Mouse (Mus musculus) liver, embryonic 13.5 days (tissue): ENCODE measurements around the gene Ankrd17. TPM values are rescaled to one million over a fixed set of nuclear protein-coding genes. Genes with fewer than 3 reads are reported as not detected.

Experiments used
- ATAC-seq: fragments of 200-750 bp; cut with Nextera tagmentation; 2 replicates; pipeline ENCODE4 v1.8.0; 2017; ENCODE audit warnings: low read depth, mild to moderate bottlenecking, moderate number of reproducible peaks, moderate library complexity
- DNase-seq: peaks from one replicate; pipeline ENCODE4 v3.0.0; 2022
- H3K27ac ChIP-seq: fragments of 300-500 bp; sonication (generic); 2 replicates; pipeline ENCODE4 v1.5.1; 2015; ENCODE audit warnings: moderate library complexity, mild to moderate bottlenecking, inconsistent platforms
- H3K27me3 ChIP-seq: fragments of 300-500 bp; sonication (generic); 2 replicates; pipeline ENCODE4 v1.6.1; 2015; ENCODE audit warnings: mild to moderate bottlenecking, inconsistent platforms
- H3K36me3 ChIP-seq: fragments of 300-500 bp; sonication (generic); 2 replicates; pipeline ENCODE4 v1.6.1; 2015; ENCODE audit warnings: mild to moderate bottlenecking, inconsistent platforms
- H3K4me1 ChIP-seq: fragments of 300-500 bp; sonication (generic); replicated peaks from 2 replicates; pipeline ENCODE4 v1.6.1; 2015; ENCODE audit warnings: inconsistent platforms
- H3K4me2 ChIP-seq: fragments of 300-500 bp; sonication (generic); 2 replicates; pipeline ENCODE4 v1.6.1; 2015; ENCODE audit warnings: inconsistent platforms, mild to moderate bottlenecking, moderate library complexity
- H3K4me3 ChIP-seq: fragments of 300-500 bp; sonication (generic); replicated peaks from 2 replicates; pipeline ENCODE4 v1.5.1; 2015; ENCODE audit warnings: mild to moderate bottlenecking, inconsistent platforms
- H3K9ac ChIP-seq: fragments of 300-500 bp; sonication (generic); 2 replicates; pipeline ENCODE4 v1.6.1; 2015; ENCODE audit warnings: mild to moderate bottlenecking, inconsistent platforms
- H3K9me3 ChIP-seq: fragments of 300-500 bp; sonication (generic); replicated peaks from 2 replicates; pipeline ENCODE4 v1.6.1; 2016; ENCODE audit warnings: inconsistent platforms
- WGBS: fragments of 180-500 bp; shearing (Covaris S2); methylation state at CpG from one replicate; pipeline ENCODE4 v1.1.7; 2015; ENCODE audit not compliant: insufficient replicate concordance; 5-methylcytosine and 5-hydroxymethylcytosine counted together
- polyA plus RNA-seq: library from polyadenylated mRNA; unstranded; fragments of >200 nt; fragmentation: Nextera tagmentation; extraction: Ambion mirVana; gene quantifications from 2 replicates; pipeline ENCODE4 v1.2.1, GENCODE M21; 2015

Ankrd17 gene
- polyA plus RNA-seq, 1 experiment from 2014 or later: 10.0 TPM

DNA sequence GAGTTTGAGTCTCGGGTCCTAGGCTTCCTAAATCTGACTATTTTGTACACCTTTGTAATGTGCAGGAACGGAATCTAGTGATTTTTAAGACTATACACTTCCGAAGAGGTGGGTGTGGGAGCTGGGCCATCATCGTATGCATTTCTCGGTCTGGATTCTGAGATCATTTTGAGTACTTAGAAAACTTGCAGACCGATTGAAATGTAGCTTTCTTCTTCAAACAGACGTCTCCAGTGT is 608 bp upstream of the Ankrd17 start, which contains the start of gene Gm9958:
Gm9958 (plus strand) TSS at position 138 of the 237 bp plus-strand sequence.
- ATAC-seq: no peak
- peaks cover 32% of the 10 kb centered on the region for H3K4me1 ChIP-seq

GRCm38 (mm10) chr5:90365141-90365951 is 1.0 kb downstream of the Ankrd17 start:
- H3K36me3 ChIP-seq: 0 out of 2 replicates have a peak, but pooled peaks cover 4% of the 10 kb centered on the region
- no peaks in the 10 kb centered on the region for H3K9me3 ChIP-seq
- peak overlapping the region; percentile 97 for H3K27ac ChIP-seq
- peak overlapping the region; percentile 95 for H3K4me3 ChIP-seq
- H3K27me3 ChIP-seq: no peaks in the 10 kb centered on the region
- H3K4me1 ChIP-seq: peaks cover 37% of the 10 kb centered on the region
- WGBS: 1% methylated on average over 55 of the region's 61 CpGs
- H3K4me2 ChIP-seq: peak overlapping the region; percentile 88
- DNase-seq: peak; percentile 56
- peak; percentile 57 for ATAC-seq
- H3K9ac ChIP-seq: peak overlapping the region; percentile 95

More for the DNA sequence above, 608 bp upstream of the Ankrd17 start, which contains the start of gene Gm9958:
- H3K4me2 ChIP-seq: peak within 1 kb of the TSS; percentile 88
- H3K27ac ChIP-seq: peak within 1 kb of the TSS; percentile 97
- H3K9ac ChIP-seq: peak within 1 kb of the TSS; percentile 95
- no peaks in the 10 kb centered on the region for H3K27me3 ChIP-seq
- DNase-seq: no peak
- H3K4me3 ChIP-seq: peak within 1 kb of the TSS; percentile 95
- 0 out of 2 replicates have a peak, but pooled peaks cover 4% of the 10 kb centered on the region for H3K36me3 ChIP-seq
- H3K9me3 ChIP-seq: no peaks in the 10 kb centered on the region
- WGBS: 1% methylated on average over 7 of the region's 7 CpGs

- Histone ChIP-seq H3K4me2 (peak overlapping the region; percentile 88), H3K36me3 (peaks cover 11% of the 10 kb centered on the region), H3K27ac (peak overlapping the region; percentile 97), H3K4me1 (peaks cover 37% of the 10 kb centered on the region), H3K4me3 (peak overlapping the region; percentile 95), H3K9me3 (no peaks in the 10 kb centered on the region), H3K9ac (peak overlapping the region; percentile 95), H3K27me3 (no peaks in the 10 kb centered on the region)
- no peak for ATAC-seq
- DNase-seq: peak; percentile 58
- 1% methylated on average over 6 of the region's 6 CpGs for WGBS
These were observed 1.9 kb downstream of the Ankrd17 start for GRCm38 (mm10) chr5:90364526-90364925.

GRCm38 (mm10) chr5:90355824-90356223 is 10.6 kb downstream of the Ankrd17 start:
- 26% methylated on average over 3 of the region's 3 CpGs for WGBS

DNA sequence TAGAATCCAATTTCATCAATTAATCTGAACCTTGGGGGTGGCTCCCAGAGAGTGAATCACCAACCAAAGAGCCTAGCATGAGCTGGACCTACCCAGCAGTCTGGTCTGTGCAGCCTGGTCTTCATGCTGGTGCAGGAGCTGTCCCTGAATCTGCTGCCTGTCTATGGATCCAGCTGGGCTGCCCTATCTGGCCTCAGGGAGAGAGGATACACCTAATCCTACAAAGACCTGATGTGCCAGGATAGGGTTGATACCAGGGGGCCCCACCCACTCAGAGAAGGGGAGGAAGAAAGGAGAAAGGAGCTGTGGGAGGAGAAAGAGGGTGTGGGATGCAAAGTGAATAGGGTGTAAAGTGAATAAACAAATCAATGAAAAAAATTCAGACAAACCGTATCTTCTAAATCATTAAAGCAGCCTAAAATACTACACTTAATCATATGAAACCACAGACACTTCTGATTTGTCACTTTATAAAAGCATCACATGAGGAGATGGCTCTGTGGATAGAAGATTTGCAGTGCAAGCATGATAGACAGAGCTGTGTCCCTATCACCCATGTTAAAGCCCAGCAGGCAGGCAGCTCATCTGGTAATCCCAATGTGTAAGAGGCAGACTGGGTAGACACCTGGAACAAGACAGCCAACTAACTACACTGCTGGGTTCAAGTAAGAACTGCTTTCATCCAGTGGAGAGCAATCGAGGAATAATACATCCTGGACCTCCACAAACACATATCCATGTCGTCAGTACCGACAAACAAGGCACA is 12.6 kb downstream of the Ankrd17 start:
- peaks cover 58% of the 10 kb centered on the region for H3K4me1 ChIP-seq
- H3K9me3 ChIP-seq: no peaks in the 10 kb centered on the region
- DNase-seq (no peak), ATAC-seq (peak; percentile 81)
- no peaks in the 10 kb centered on the region for H3K27me3 ChIP-seq
- no peak overlapping the region for H3K4me3 ChIP-seq
- WGBS: 72% methylated on average over 4 of the region's 4 CpGs
- peaks cover 25% of the 10 kb centered on the region for H3K36me3 ChIP-seq
- H3K4me2 ChIP-seq: no peak overlapping the region
- H3K9ac ChIP-seq: no peak overlapping the region
- no peak overlapping the region for H3K27ac ChIP-seq

More at GRCm38 (mm10) chr5:90355824-90356223, 10.6 kb downstream of the Ankrd17 start:
- Histone ChIP-seq H3K27me3 (no peaks in the 10 kb centered on the region), H3K36me3 (peaks cover 33% of the 10 kb centered on the region), H3K4me2 (no peak overlapping the region), H3K4me3 (no peak overlapping the region), H3K9ac (no peak overlapping the region), H3K4me1 (peaks cover 56% of the 10 kb centered on the region), H3K27ac (no peak overlapping the region), H3K9me3 (no peaks in the 10 kb centered on the region)
- DNase-seq (no peak), ATAC-seq (peak; percentile 66)

DNA sequence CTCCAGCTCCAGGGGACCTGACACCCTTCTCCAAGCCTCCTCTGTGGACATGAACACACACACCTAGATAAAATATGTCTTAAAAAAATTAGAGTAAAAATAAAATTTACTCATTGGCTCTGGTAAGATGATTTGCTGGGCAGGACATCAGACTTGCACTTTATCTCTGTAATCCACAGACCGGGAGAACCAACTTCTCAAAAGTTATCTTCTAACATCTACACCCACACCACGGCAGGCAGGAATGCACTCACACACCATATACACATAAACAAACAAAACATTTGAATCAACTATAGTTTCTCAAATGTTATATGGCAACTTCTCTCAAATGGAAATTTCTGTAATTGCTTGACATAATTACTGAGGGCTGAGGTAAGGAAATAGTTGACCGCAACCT is 19.5 kb downstream of the Ankrd17 start:
- no peak overlapping the region for H3K4me3 ChIP-seq
- DNase-seq (no peak), ATAC-seq (peak; percentile 76)
- no peak overlapping the region for H3K4me2 ChIP-seq
- no peak overlapping the region for H3K27ac ChIP-seq
- H3K9ac ChIP-seq: no peak overlapping the region
- H3K9me3 ChIP-seq: no peaks in the 10 kb centered on the region
- 45% methylated on average over 3 of the region's 3 CpGs for WGBS
- H3K4me1 ChIP-seq: peaks cover 23% of the 10 kb centered on the region
- peaks cover 12% of the 10 kb centered on the region for H3K36me3 ChIP-seq
- no peaks in the 10 kb centered on the region for H3K27me3 ChIP-seq

GRCm38 (mm10) chr5:90340847-90341246 is 25.5 kb downstream of the Ankrd17 start:
- Histone ChIP-seq H3K9ac (no peak overlapping the region), H3K27ac (no peak overlapping the region), H3K4me3 (no peak overlapping the region), H3K27me3 (no peaks in the 10 kb centered on the region), H3K9me3 (no peaks in the 10 kb centered on the region), H3K4me1 (peaks cover 29% of the 10 kb centered on the region), H3K36me3 (no peaks in the 10 kb centered on the region), H3K4me2 (no peak overlapping the region)
- DNase-seq (no peak), ATAC-seq (no peak)
- WGBS: 67% methylated on average over 4 of the region's 4 CpGs

DNA sequence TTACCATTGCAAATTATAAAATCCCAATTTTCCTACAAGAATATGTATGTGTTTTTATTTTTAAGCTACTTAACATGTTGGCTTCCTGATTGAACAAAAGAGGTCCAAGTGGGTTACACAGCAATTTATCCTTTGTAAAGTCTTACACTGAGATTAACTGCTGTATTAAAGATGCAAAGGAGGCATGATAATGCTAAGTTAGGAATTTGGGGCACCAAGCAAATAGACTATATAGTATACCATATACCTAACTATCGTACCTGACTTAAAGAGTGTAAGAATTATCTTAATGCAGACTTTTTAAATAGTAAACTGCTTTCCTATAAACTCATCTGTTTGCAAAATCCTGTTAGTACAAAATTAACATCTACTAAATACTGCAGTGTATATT is 26.4 kb downstream of the Ankrd17 start:
- Histone ChIP-seq H3K9ac (no peak overlapping the region), H3K4me2 (no peak overlapping the region; the same call in 1 of the 2 replicates), H3K27ac (no peak overlapping the region), H3K9me3 (no peaks in the 10 kb centered on the region), H3K4me1 (peaks cover 28% of the 10 kb centered on the region), H3K36me3 (no peaks in the 10 kb centered on the region), H3K27me3 (no peaks in the 10 kb centered on the region), H3K4me3 (no peak overlapping the region)
- DNase-seq: no peak
- WGBS: 67% methylated on average over 1 of the region's 1 CpGs
- ATAC-seq: no peak

GRCm38 (mm10) chr5:90339129-90339952 is 27.0 kb downstream of the Ankrd17 start:
- H3K4me1 ChIP-seq: peaks cover 28% of the 10 kb centered on the region
- H3K9me3 ChIP-seq: no peaks in the 10 kb centered on the region
- DNase-seq (no peak), ATAC-seq (peak; percentile 74)
- H3K4me3 ChIP-seq: peak overlapping the region; percentile 5; the same call in 1 of the 2 replicates
- H3K4me2 ChIP-seq: peak overlapping the region; percentile 38; the same call in 1 of the 2 replicates
- H3K27me3 ChIP-seq: no peaks in the 10 kb centered on the region
- WGBS: 15% methylated on average over 5 of the region's 5 CpGs
- peak overlapping the region; percentile 44; the same call in 1 of the 2 replicates for H3K27ac ChIP-seq
- H3K36me3 ChIP-seq: no peaks in the 10 kb centered on the region
- H3K9ac ChIP-seq: no peak overlapping the region

DNA sequence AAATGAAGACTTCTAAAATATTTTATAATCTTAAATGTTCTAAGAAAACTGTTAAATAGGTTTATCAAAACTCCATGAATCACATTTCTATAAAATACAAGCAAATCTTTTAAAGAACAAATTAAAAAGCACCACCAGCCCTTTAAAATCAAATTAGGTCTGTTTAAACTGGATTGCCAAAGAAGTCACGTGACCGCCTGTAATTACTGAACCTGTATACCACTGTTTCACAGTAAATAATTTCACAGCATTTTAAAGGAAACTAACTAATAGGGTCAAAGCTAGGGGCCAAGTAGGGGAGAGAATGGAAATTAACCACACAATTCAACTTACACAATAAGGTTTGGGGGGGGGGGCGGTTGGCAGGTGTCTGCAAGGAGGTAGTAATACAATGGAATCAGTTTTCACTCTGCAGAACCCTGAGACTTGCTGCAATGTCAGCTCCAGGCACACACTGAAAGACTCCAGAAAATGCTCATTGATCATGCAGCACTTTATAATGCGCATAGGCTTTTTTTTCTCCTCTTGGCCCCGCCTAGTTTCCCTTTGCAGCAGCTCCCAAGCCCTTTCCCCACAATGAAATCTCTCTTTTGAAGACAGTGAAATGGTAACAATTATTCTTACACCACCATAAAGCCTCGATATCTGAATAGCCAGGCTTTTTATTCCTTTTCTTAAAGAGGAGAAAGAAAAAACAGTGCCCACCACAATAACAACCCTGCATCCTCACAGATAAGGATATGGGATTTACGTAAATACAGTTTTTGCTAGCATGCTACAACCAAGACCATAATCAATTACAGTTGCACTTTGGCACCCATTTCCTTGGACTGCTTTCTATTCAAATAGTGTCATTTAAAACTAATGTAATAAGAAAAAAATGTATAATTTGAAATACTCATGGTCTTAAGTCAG is 27.9 kb downstream of the Ankrd17 start:
- Histone ChIP-seq H3K36me3 (no peaks in the 10 kb centered on the region), H3K4me1 (peaks cover 30% of the 10 kb centered on the region), H3K4me3 (no peak overlapping the region), H3K27ac (peak overlapping the region; percentile 45; the same call in 1 of the 2 replicates), H3K4me2 (peak overlapping the region; percentile 30), H3K9ac (no peak overlapping the region), H3K9me3 (no peaks in the 10 kb centered on the region), H3K27me3 (no peaks in the 10 kb centered on the region)
- ATAC-seq (peak; percentile 54; the same call in 1 of the 2 replicates), DNase-seq (no peak)
- 52% methylated on average over 7 of the region's 7 CpGs for WGBS
